Mouse (Mus musculus) cerebellum, postnatal 36 days (tissue): ENCODE measurements around the gene Lamp2.
"Not testable (repeated sequence)": the region's sequence is repeated elsewhere in the genome, so short reads cannot be mapped to it uniquely, and the experiment has no call there.

Experiments
- DNase-seq, 2 experiments: peaks; one replicate each; pipeline ENCODE4 v3.0.0; 2021 to 2022; ENCODE audit warnings: mixed read lengths in 2 of 2

Gene Lamp2

DNA sequence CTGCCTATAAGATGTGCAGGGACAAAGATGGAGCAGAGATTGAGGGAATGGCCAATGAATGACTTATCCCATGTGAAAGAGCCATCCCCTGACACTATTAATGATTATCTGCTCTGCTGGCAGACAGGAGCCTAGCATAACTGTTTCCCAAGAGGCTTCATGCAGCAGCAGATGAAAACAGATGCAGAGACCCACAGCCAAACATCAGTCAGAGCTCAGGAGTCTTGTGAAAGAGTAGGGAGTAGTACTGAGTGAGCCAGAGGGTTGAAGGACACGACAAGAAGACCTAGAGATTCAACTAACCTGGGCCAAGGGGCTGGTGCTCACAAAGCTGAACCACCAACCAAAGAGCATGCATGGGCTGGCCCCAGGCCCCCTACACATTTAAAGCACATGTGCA lies 30.2 kb downstream of the Lamp2 start:
- no peak for DNase-seq

DNA sequence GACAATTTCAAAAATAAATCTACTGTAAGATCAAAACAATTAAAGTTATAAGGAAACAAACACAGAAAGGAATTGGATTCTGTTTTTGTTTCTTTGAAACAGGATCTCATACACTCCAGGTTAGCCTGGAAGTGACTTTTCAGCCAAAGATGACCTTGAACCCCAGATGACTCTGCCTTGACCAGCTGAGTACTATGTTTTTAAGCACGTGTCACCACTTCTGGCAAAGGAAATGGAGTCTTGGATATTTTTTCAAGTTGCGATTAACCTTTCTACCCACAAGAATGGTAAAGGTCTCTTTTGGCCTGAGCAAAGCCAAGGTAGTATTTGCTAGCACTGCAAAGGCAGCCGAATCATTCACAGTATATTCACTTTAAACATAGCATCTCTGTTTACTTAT lies 33.2 kb downstream of the Lamp2 start:
- no peak for DNase-seq

DNA sequence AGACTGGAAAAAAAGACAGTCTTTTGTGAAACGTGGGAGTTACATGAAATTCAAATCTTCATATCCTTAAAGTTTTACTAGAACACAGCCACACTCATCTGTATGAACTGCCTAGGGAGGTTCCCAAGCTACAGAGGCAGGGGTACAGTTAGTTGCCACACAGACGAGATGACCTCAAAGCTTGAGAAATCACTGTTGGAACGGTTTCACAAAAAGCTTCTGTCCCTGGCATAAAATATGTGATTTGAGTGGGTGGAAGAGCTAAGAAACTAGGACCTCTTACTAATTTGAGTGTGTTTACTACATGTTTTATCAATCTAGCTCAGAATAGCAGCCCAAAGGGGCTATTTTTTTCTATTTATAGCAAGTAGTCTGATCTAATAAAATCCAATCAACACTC lies 33.9 kb downstream of the Lamp2 start:
- no peak for DNase-seq

DNA sequence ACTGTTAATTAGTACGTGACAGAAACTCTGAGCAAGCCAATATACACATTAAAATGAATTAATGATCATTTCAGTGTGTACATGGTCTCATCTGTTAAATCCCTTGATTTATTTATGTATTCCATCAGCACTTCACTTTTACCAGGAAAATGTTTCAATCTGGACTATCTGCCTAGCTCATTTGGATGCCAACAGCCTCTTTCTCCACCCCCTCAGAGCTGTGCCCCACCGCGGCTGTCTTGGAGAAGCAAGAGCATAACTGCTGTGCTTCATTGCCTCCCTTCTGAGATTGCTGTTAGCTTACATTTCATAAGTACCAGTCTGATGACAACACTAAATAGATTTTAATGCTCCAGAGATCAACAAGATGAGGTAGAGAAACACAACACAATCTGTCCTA lies 52.4 kb downstream of the Lamp2 start:
- no peak for DNase-seq

DNA sequence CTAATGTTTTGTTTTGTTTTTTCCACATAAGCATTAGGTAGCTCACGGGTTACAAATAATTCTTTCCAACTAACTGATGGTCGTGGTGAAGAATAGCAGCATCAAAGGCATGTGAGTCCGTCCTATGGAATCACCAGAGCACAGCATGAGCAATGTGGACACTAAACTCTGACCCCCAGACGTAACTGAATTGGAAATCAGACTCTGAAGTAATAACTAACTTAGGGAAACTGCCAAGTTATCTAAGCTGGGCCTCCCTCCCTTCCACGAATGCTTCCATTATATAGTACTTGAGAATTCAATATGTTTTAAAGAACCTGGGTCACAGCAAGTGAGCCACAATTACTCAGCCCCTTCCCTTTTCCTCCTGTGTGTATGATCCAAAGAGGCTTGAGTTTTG lies 53.3 kb downstream of the Lamp2 start:
- DNase-seq, result no peak

DNA sequence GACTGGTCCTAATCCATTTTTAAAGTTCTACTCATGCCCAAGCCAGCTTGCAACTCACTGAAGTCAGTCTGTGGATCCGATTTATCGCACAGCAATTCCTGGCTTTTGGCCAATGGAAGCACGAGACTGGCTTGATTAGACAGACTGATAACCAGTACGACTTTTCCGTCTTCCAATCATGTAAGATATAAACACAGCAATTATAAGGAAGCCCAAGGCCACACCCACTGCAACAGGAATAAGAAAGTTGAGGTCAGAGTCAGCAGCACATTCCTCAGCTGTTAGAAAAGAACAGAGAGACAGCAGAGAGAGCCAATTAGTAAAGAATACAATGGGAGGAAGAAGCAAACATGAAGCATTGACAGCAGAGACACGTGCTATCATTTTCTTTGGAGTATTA lies 54.2 kb downstream of the Lamp2 start:
- no peak for DNase-seq

DNA sequence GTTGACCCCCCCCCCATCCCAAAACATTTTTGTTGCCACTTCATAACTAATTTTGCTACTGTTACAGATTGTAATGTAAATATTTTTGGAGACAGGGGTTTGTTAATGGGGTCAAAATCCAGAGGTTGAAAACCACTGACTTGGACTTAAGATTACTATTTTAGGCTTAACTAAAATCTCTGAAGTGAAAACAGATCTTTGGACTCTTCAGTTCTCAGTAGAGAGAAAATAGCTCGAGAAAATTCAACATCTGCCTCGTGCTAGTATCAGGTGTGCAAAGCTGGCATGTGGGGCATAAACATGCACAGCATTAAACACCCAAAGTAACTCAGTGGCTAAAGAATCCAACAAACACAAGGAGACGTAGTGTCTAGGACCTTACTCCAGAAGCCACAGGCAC lies 55.6 kb downstream of the Lamp2 start:
- DNase-seq, result no peak

DNA sequence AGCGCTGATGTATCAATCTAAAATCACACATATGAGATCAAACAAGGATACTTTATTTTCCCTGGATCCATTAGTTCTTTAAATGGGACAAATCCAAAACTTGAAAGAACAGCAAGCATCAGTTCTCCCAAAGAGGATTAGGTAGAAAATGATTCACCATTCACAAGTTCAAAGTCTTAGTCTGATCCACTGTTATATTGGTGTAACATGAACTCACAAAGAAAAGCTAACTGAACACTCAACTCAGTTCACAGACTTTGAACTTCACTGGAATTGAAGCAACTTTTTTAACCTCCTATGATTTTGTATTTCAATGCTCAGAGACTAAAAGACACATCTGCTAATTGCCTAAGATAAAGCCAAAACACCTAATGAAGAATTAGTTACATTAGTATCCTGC lies 56.6 kb downstream of the Lamp2 start:
- no peak for DNase-seq

DNA sequence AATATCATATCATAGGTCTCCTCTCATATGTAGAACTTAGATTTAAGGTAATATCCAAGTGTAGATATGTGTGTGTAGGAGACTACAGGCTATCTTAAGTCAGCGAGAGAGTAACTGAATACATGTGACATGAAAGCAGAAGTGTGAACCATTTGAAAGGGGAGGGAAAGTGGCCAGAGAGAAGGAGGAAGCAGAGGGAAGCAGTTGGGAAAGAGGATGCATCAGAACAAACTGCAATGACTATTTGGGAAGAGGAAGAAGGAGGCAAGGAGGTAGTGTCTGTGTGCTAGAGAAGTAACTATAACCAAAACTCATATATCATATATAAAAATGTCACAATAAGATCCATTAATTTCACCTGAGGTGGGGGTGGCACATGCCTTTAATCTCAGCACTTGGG lies 83.1 kb downstream of the Lamp2 start:
- not testable (repeated sequence) for DNase-seq

DNA sequence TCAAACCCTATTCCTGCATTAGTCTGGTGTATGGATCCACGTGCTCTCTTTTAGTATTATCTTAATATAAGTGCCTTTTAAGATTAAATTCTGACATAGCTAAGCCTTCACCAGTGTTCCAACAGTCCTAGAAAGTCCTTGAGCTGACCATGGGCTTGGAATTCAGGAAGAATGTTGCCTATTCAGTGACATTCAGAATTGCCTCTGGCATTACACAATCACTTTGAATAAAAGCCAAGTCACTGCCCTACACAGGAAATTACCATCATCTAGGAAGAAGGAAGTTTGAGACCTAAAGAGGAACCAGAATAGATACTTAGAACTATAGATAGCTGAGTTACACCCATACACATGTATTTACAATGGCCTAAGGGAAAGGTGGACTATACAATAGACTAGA lies 91.6 kb downstream of the Lamp2 start:
- not testable (repeated sequence) for DNase-seq

DNA sequence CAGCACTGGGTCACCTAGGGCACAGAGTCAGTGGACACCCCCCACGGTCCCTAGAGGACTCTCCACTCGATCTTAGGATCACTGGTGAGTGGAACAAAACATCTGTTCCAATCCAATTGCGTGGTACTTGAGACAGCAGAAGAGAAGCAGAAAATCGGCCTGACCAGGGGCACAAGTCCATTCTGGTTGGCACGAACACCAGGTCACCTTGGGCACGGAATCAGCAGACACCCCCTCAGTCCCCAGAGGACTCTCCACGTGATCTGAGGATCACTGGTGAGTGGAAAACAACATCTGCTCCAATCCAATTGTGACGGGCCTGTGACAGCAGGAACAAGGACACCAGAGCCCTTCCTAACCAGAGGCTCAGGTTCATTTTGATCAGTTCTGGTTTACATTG lies 94.2 kb downstream of the Lamp2 start:
- no peak for DNase-seq
